Mouse (Mus musculus) erythroblast, embryonic 14.5 days (primary cell): ENCODE results near the gene Pprc1.

Experiments
- GATA1 ChIP-seq: IDR thresholded peaks from 2 replicates; pipeline ENCODE4 v1.6.1; 2012; ENCODE audit warnings: low read length, inconsistent platforms, mixed read lengths
- TAL1 ChIP-seq: IDR thresholded peaks from 3 replicates; pipeline ENCODE4 v1.6.1; 2012; ENCODE audit warnings: low read length, inconsistent platforms, mixed read lengths

GRCm38 (mm10) chr19:46087871-46088270, 43.2 kb downstream of the Pprc1 start:
- TF ChIP-seq GATA1: no peak
- TF ChIP-seq TAL1: no peak
